Mouse (Mus musculus): ENCODE results near the gene Qser1.
A peak's percentile ranks its signal among the peaks of the same experiment; 100 is the strongest.

Qser1 gene

DNA sequence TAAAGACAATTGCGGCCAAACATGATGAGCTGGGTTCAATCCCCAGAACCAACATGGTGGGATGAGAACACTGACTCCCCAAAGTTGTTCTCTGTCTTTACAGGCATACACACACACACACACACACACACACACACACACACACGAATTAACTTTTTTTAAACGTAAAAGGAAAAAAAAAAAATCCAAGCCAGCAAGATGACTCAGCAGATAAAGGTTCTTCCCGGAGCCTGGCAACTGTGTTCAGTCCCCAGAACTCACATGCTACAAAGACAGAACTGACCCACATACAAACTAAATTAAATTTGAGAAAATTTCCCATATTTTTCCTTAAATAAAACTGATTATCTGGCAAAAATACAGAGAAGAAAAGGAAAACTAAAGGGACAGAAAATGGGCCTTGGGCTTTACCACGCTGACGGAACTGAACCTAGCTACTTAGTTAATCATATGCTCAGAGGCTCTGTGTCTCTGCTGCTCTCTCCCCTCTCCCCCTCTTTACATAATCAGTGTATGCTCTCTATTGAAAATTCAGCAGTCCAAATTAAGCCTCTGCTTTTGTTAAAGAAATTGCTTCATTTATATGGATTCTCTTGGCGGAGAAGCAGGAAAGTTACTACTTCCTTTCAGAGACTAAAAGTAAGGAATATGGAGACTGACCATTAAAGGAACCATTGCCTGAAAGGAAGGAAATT, 83.9 kb downstream of the Qser1 start:
- no peak for DNase-seq

GRCm38 (mm10) chr2:104732033-104732444, 84.5 kb downstream of the Qser1 start:
- DNase-seq, result no peak

DNA sequence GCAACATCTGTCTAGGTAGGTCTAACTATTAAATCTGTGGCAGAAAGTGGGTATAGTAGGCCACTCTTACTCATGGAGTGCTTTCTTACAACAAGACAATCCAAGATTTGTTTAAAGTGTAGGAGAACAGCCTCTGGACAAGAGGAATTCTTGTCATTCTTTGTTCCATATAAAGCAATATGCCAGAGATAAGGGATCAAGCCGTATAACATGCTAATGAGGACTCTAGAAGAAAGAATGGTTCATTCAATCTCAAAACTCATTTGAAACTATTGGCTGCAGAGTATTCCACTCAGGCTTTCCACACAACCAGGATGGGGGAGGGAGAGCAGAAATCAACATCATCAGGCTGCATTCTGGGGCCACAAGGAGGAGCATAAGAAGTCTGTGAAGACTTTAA, 89.2 kb downstream of the Qser1 start:
- DNase-seq, result no peak

DNA sequence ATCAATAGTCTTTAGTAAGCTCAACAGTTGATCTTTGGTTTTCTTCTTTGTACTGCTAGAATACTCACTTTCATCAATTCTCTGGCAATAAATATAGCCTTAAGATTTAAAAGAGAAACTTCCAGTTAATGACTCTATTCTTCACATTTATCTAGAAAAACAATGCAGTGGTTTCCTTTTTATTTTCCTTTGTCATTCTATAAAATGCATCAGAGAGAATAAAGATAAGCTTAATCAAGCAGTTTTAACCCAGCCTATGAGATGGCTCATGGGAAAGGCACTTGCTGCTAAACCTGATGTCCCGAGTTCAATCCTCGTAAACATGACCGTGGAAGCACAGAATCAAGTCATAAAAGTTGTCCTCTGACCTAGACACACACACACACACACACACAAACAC, 94.5 kb downstream of the Qser1 start:
- DNase-seq, result no peak

DNA sequence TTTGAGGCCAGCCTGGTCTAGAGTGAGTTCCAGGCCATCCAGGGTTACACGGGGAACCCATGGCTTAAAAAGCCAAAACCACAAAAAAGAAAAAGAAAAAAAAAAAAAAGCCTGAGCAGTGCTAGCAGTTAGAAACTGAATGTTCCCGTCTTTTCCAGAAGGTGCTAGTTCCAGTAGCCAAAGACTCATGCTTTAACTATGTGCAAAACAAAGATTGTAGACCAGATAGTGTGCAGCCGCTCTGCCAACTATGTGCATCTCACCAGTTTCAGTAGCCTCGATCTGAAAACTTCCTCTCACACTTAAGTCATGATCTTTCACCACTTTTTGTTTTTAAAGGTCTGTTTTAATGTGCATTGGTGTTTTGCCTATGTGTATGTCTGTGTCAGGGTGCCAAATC, 98.7 kb downstream of the Qser1 start:
- DNase-seq, result no peak

GRCm38 (mm10) chr2:104717231-104717735, 99.3 kb downstream of the Qser1 start:
- DNase-seq, result no peak

DNA sequence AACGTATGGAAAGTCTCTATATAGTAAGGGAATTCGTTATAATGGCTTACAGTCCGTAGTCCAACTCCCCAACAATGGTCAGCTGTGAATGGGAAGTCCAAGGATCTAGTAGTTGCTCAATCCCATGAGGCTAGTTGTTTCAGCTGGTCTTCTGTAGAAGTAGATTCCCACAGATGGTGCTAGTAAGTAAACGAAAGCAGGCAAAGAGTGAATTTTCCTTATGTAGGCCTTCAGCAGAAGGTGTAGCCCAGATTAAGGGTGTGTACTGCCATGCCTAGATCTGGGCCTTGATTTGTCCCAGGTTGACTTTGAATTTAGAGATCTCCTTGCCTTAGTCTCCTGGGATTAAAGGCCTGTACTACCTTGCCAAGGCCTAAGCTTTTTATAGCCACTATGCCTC, 100.3 kb downstream of the Qser1 start, which contains the start of gene Pin1rt1:
Gene Pin1rt1, minus strand, starts transcription at position 101 of the 400 bp plus-strand sequence.
- no peak for DNase-seq

GRCm38 (mm10) chr2:104714254-104714691, 102.3 kb downstream of the Qser1 start:
- DNase-seq, result peak; percentile 10

DNA sequence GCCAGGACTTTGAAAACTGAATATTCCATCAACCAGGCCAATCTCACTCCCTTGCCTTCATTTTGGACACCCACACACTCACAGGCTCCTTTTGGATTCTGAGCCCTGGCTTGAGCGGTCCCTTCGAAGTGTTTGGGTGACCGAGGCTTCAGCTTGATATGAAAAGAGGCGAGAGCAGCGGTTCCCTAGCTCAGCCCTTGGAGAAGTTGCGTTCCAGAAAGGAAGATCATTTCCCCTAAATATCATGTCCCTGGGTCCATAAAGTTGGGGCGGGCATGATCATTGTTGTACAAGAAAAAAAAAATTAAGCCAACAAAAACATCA, 104.1 kb downstream of the Qser1 start:
- DNase-seq, result no peak

- DNase-seq, result peak; percentile 84
These were observed 104.7 kb downstream of the Qser1 start, which contains the start of gene Tcp11l1 for GRCm38 (mm10) chr2:104711585-104712485. TSS of gene Tcp11l1 (minus strand) at chr2:104712169.

- DNase-seq, result peak; percentile 33
These were observed 105.7 kb downstream of the Qser1 start for GRCm38 (mm10) chr2:104710670-104711370.

DNA sequence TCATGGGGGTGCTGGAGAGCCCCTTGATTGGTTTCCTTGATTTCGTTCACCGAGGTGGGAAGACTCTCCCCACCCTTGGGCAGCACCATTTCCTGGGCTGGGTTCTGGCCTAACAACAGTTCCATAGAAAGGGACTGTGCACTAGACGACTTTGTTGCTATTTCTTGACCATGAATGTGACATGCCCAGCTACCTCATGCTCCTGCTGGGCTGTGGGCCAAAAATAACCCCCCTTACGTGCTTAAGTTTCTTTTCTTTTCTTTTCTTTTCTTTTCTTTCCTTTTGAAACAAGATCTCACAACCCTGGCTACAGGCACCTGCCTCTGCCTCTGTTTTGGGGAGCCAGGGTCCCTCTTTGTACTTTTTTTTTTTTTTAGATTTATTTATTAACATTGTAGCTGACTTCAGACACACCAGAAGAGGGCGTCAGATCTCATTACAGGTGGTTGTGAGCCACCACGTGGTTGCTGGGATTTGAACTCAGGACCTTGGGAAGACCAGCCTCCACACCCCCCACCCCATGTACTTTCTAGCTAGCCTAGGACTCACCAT, 106.7 kb downstream of the Qser1 start:
- DNase-seq, result no peak

Data from embryo, embryonic 11 days (tissue).